Mouse (Mus musculus) layer of hippocampus, postnatal 36 days (tissue): ENCODE measurements around the gene E2f8. TPM values are rescaled to one million over a fixed set of nuclear protein-coding genes. Genes with fewer than 3 reads are reported as not detected.

Source experiments
- total RNA-seq, 2 experiments: library from RNA; stranded (reverse); gene quantifications; 2 replicates each; pipeline ENCODE4 v1.2.3; 2021

E2f8 gene
- total RNA-seq, 2 experiments from 2014 or later = 0.17 to 0.30 TPM

Other genes starting within 250 kb of the E2f8 start
- not detected for gene Mrgprb3, start 237.8 kb downstream of the E2f8 start, total RNA-seq
- 10 to 100 TPM; 21.4 to 23.4 TPM for gene Zdhhc13, start 92.6 kb downstream of the E2f8 start, total RNA-seq
- not detected for gene Csrp3, start 33.6 kb downstream of the E2f8 start, total RNA-seq
- 100 to 1,000 TPM in 1 of 2 experiments, 10 to 100 TPM in 1; 77.4 to 100 TPM for gene Nav2, start 27.1 kb upstream of the E2f8 start, total RNA-seq